Mouse (Mus musculus): ENCODE data around the gene Cstf3.

GRCm38 (mm10) chr2:104688724-104689123 is 98.4 kb downstream of the Cstf3 start:
- TF ChIP-seq SMC3 (IDR thresholded peaks at IDR 0.05; ENCODE audit: low read depth, low read length) = no peak
- TF ChIP-seq POLR2A (IDR thresholded peaks at IDR 0.05; ENCODE audit: control insufficient read depth in 1 of 2, insufficient read depth in 1 of 2, low read depth in 1 of 2, low read length in 2 of 2, poor library complexity in 1 of 2) = no peak
- TF ChIP-seq CTCF (IDR thresholded peaks at IDR 0.05 in 2 of 3, conservative IDR thresholded peaks at IDR 0.05 in 1 of 3; ENCODE audit: control insufficient read depth in 1 of 3, insufficient read depth in 1 of 3, low read depth in 2 of 3, low read length in 3 of 3, poor library complexity in 1 of 3, severe bottlenecking in 1 of 3) = no peak
- no peak for TF ChIP-seq SIN3A (IDR thresholded peaks at IDR 0.05; ENCODE audit: low read length)
- TF ChIP-seq USF2 (IDR thresholded peaks at IDR 0.05; ENCODE audit: borderline replicate concordance in 1 of 2, insufficient read depth in 1 of 2, low read depth in 1 of 2, low read length in 2 of 2) = no peak
- no peak for TF ChIP-seq EP300 (IDR thresholded peaks at IDR 0.05; ENCODE audit: low read depth in 1 of 2, low read length in 2 of 2)
- TF ChIP-seq TAL1 (IDR thresholded peaks at IDR 0.05; ENCODE audit: low read length) = no peak
- TF ChIP-seq MAZ (IDR thresholded peaks at IDR 0.05; ENCODE audit: low read depth, low read length) = no peak
- no peak for TF ChIP-seq GATA1 (IDR thresholded peaks at IDR 0.05; ENCODE audit: low read depth, low read length)
- no peak for TF ChIP-seq MAX (IDR thresholded peaks at IDR 0.05; ENCODE audit: low read length)
- no peak for TF ChIP-seq ZNF384 (IDR thresholded peaks at IDR 0.05; ENCODE audit: low read depth, low read length)

All from MEL (cell line).